Mouse (Mus musculus): ENCODE data around the gene Get4.

The Get4 gene

DNA sequence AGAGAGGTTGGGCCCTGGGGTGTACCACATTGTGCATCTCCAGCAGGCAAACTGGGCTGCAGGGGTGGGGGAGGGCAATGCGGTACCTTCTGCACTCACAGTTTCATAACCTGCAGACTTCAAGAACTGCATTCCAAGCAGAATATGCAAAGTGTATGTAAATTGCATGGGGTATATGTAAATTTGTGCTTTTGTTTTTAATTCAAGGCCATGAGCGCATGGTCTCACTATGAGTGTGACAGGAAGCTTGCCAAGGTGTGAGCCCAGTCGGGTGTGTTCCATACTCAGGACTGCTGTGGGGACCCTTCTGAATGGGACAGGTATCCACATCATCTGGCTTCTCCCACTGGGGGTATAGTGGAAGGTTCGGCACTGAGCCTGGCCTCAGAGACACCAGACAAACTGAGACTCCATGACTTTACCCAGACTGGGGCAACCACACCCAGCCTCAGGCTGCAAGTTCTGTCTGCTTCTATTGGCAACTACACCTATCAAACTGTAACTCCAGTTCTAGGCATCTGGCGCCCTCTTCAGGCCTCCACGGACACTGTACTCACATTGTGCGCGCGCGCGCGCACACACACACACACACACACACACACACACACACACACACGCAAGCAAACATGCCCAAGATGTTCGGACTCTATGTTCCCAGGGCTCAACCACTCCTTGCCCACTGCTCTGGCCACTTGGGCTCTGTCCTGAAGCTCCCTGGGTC is 31.5 kb downstream of the Get4 start:
- no peak for DNase-seq (ENCODE audit: low spot score)

GRCm38 (mm10) chr5:139285383-139286067 is 33.4 kb downstream of the Get4 start:
- no peak for DNase-seq (ENCODE audit: low spot score)

DNA sequence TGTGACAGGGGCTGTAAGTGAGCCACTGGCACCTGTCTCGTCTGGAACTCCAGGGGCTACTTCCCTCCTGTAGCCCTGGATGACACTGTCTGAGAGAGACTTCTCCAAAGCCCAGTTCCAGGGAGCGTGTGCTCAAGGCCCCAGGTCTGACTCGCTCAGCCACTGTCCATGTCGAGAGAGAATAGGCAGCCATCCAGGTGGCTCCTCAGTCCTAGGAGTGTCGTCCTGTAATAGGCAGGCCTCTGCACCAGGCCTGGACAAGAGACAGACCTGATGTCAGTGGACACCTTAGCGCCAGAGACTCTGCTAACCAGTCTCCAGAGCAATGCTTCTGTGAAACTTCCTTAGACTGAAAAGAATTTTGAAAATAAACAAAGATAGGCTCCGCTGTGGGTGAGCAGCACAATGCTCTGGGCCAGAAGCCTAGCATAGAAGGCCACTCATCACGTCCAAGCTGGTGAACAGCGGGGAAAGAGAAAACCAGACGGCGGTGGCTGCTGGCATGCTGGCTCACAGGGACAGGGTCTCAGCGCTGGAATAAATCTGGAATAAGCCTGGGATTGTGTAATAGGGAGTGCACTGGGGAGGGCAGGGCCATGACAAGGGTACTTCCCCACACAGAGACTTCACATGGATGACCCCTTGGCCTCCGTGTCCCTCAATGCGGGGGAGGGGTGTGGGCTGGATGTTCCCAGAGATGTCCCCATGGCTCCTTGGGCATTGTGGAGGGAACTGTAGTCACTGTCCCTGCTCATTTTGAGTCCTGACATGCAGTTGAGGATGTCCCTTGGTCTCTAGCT is 34.2 kb downstream of the Get4 start:
- no peak for DNase-seq (ENCODE audit: low spot score)

DNA sequence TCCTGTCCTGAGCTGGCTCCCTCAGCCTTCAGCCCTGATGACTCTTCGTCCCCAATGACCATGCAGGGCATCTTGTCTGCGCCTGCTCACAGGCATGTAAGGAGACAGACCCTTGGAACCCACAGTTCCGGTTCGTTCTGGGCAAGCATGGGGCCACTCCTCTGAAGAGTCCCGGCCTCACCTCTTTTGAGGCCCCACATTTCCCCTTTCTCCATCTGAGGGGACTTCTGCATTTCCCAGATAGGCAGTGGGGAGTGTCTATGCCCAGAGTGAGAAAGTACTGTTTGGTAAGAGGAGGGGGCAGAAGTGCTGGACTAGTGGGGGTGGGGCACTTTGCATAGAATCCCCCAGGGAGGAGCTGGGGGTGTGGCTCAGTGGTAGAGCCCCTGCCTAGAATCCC is 35.0 kb downstream of the Get4 start:
- no peak for DNase-seq (ENCODE audit: low spot score)

DNA sequence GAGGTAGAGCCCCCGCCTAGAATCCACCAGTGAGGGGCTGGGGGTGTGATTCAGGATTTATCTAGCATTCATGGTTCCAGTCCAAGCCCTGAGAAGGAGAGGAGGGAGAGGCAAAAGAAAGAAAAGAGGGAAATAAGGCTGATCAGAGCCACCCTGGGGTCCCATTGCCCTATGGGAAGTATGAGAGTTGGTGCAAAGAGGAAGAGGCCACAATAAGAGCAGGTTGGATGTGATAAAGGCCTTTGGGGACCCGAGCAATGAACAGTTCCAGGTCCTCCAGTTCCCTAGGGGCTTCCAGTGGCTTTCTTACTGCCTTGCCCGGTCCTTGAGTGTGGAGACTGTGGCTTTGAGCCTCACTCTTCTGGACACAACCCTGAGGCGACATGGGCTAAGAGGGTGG is 35.7 kb downstream of the Get4 start:
- no peak for DNase-seq (ENCODE audit: low spot score)

- DNase-seq (ENCODE audit: low spot score), result no peak
Measured at GRCm38 (mm10) chr5:139288591-139288990, 36.5 kb downstream of the Get4 start.

DNA sequence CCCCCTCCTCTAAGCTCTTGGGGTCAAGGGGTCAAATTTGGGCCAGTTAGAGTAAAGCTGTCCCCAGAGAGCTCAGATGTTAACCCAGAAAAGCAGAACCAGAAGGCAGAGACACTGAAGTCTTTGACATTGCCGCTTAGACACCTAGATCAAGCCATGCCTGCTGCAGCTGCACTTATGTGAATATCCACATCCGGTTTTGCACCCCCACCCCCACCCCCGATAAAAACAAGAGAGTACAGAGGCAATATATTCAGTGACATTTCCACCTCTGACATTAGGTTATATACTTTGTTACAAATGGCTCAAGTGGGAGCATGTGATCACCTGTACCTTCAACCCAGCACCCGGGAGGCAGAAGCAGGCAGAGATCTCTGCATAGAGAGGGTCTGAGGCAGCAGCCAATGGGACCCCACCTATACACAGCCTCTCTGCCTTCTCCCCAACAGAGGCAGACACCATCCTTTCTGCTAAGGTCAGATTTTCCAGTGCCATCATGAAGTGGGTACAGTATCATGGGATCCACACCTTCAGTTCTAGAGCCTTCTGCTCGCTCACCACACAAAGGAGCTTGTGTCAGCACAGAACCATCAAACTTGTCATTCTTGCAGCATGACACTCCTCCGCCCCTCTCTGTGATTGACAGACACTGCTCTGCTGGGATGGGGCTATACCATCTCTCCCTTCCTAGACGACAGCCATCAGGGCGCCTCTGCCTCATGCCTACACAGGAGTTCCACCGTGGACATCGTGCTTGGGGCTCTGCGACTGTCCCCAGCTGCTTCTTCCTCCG is 38.5 kb downstream of the Get4 start:
- no peak for DNase-seq (ENCODE audit: low spot score)

DNA sequence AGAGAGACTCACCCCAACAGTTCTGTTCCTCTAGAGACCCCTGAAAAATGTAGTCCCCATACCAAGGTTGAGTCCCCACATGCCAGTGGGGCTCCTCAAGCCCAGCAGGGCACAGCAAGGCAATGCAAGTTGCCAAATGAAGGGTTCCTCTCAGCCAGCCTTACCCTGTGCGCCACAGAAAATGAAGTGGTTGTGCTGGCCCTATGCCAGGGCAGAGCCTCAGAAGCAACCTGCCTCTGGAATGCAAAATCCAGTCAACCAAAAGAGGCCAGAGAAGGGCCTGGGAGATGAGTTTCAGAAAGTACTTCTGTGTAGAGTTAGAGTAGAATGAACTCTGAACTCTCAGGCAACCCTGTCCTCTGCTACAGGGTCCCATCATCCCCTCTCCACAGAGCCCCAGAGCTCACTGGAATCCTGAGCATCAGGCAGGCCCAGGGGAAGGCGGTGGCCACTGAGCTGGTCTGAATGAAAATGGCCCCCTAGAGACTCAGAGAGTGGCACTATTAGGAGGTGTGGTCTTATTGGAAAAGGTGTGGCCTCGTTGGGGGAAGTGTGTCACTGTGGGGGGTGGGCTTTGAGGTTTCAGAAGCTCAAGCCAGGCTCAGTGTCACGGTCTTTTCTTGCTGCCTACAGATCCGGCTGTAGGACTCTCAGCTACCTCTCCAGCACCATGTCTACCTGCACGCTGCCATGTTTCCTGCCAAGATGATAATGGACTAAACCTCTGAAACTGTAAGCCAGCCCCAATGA is 39.9 kb downstream of the Get4 start:
- no peak for DNase-seq (ENCODE audit: low spot score)

- DNase-seq (ENCODE audit: low spot score), result no peak
Measured at GRCm38 (mm10) chr5:139294089-139294488, 42.0 kb downstream of the Get4 start.

GRCm38 (mm10) chr5:139297092-139297491 is 45.0 kb downstream of the Get4 start:
- DNase-seq (ENCODE audit: low spot score), result no peak

GRCm38 (mm10) chr5:139297745-139298144 is 45.6 kb downstream of the Get4 start:
- no peak for DNase-seq (ENCODE audit: low spot score)

- DNase-seq (ENCODE audit: low spot score), result no peak
Measured at GRCm38 (mm10) chr5:139302101-139302500, 50.0 kb downstream of the Get4 start.

- DNase-seq (ENCODE audit: low spot score), result no peak
Measured at GRCm38 (mm10) chr5:139303646-139304061, 51.5 kb downstream of the Get4 start.

- no peak for DNase-seq (ENCODE audit: low spot score)
Measured at GRCm38 (mm10) chr5:139309946-139310345, 57.8 kb downstream of the Get4 start.

DNA sequence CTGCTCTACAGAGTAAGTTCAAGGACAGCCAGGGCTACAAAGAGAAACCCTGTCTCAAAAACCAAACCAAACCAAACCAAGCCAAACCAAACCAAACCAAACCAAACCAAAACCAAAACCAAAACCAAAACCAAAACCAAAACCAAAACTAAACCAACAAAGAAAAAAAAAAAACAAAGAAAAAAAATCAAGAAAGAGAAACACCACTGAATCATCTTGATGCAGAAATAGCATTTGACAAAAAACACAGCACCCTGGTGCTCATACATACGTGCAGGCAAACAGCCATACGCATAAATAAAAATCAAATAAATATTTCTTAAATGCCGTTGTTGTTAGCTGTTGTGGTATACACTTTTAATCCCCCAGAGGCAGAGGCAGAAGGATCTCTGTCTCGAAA is 58.4 kb downstream of the Get4 start:
- no peak for DNase-seq (ENCODE audit: low spot score)

- DNase-seq (ENCODE audit: low spot score), result no peak
Measured at GRCm38 (mm10) chr5:139311822-139312221, 59.7 kb downstream of the Get4 start.

- no peak for DNase-seq (ENCODE audit: low spot score)
Measured at GRCm38 (mm10) chr5:139313536-139313935, 61.4 kb downstream of the Get4 start.

- no peak for DNase-seq (ENCODE audit: low spot score)
Measured at GRCm38 (mm10) chr5:139314941-139315642, 63.0 kb downstream of the Get4 start.

GRCm38 (mm10) chr5:139316982-139317675 is 65.0 kb downstream of the Get4 start:
- peak; percentile 30 for DNase-seq (ENCODE audit: low spot score)
